Mouse (Mus musculus): ENCODE measurements around the gene Hoxd9.

GRCm38 (mm10) chr2:74741979-74742277, 44.4 kb downstream of the Hoxd9 start:
- no peak for TF ChIP-seq POLR2A (IDR thresholded peaks at IDR 0.05; ENCODE audit: insufficient read depth, low read depth, low read length)
- TF ChIP-seq CTCF (IDR thresholded peaks at IDR 0.05), result no peak
- no peak for TF ChIP-seq EP300 (IDR thresholded peaks at IDR 0.05; ENCODE audit: insufficient read depth, low read depth, low read length)
